Mouse (Mus musculus) erythroblast, embryonic 14.5 days (primary cell): Measurements from ENCODE around the gene Mrps27.
A peak's percentile ranks its signal among the peaks of the same experiment; 100 is the strongest.

Source experiments
- GATA1 ChIP-seq: IDR thresholded peaks from 2 replicates; pipeline ENCODE4 v1.6.1; 2012; ENCODE audit warnings: low read length, inconsistent platforms, mixed read lengths
- TAL1 ChIP-seq: IDR thresholded peaks from 3 replicates; pipeline ENCODE4 v1.6.1; 2012; ENCODE audit warnings: low read length, inconsistent platforms, mixed read lengths

DNA sequence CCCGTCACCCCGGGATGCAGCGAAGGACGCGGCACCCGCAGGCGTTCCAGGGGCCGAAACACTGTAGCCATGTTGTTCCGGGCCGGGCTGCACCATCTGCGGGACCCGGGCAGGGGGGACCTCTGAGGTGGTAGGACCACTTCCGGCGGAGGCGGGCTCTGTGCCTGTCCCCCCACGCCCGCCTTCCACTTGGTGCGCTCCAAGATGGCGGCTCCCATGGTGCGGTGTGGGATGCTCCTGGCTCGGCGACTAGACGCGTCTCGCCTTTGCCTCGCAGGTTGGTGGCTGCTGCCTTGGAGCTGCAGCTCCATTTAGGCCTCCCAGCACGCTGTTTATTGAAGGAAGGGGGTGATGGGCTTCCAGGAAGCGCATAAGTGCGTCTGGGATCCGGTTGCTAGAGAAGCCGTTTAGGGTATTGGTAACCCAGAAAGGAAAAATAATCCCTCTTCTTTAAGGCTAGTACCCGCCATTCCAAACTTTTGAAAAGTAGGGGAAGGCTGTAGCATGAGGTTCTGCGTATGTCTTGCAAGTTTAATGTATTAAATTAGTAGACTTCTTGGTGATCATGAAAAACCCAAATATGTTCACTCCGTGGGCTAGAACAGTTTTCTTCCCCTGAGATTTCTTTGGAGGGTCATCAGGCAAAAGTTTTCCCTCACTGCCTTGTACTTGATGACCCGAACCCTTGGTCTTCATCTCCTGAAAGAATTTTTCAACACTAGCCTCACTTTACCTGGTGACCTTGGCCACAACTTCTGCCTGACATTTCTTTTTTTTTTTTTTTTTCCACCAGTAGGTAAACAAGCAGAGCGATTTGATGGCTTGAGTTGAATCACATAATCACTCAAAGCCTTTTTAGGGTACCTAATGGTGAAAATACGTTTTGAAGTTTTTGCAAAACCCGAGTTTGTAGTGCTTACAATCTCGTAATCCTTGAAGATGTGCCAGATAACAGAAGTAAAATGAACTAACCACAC lies at the start of gene Mrps27, which contains the start of gene Ptcd2:
- TF ChIP-seq GATA1 (peak; percentile 56), TAL1 (no peak)
